Mouse (Mus musculus) limb, embryonic 13.5 days (tissue): ENCODE results near the gene Miga1. TPM values are rescaled to one million over a fixed set of nuclear protein-coding genes. Genes with fewer than 3 reads are reported as not detected.

Experiments
- ATAC-seq: fragments of 200-750 bp; cut with Nextera tagmentation; 2 replicates; pipeline ENCODE4 v1.8.0; 2017; ENCODE audit warnings: low read depth, moderate number of reproducible peaks, moderate TSS enrichment; ENCODE audit not compliant: low FRiP score
- H3K27ac ChIP-seq: fragments of 300-500 bp; sonication (generic); 2 replicates; pipeline ENCODE4 v1.5.1; 2015; ENCODE audit warnings: inconsistent platforms, mild to moderate bottlenecking, moderate library complexity
- H3K27me3 ChIP-seq: fragments of 300-500 bp; sonication (generic); 2 replicates; pipeline ENCODE4 v1.6.1; 2015; ENCODE audit warnings: mild to moderate bottlenecking, inconsistent platforms
- H3K36me3 ChIP-seq: fragments of 300-500 bp; sonication (generic); 2 replicates; pipeline ENCODE4 v1.6.1; 2015; ENCODE audit warnings: inconsistent platforms, mild to moderate bottlenecking, moderate library complexity
- H3K4me1 ChIP-seq: fragments of 300-500 bp; sonication (generic); 2 replicates; pipeline ENCODE4 v1.6.1; 2015; ENCODE audit warnings: inconsistent platforms
- H3K4me2 ChIP-seq: fragments of 300-500 bp; sonication (generic); replicated peaks from 2 replicates; pipeline ENCODE4 v1.6.1; 2015; ENCODE audit warnings: inconsistent platforms, mild to moderate bottlenecking, moderate library complexity
- H3K4me3 ChIP-seq: fragments of 300-500 bp; sonication (generic); 2 replicates; pipeline ENCODE4 v1.5.1; 2015; ENCODE audit warnings: moderate library complexity, mild to moderate bottlenecking, inconsistent platforms
- H3K9ac ChIP-seq: fragments of 300-500 bp; sonication (generic); 2 replicates; pipeline ENCODE4 v1.6.1; 2015; ENCODE audit warnings: mild to moderate bottlenecking, inconsistent platforms
- H3K9me3 ChIP-seq: fragments of 300-500 bp; sonication (generic); 2 replicates; pipeline ENCODE4 v1.6.1; 2016; ENCODE audit warnings: inconsistent platforms
- WGBS: fragments of 180-500 bp; shearing (Covaris S2); methylation state at CpG from one replicate; pipeline ENCODE4 v1.1.7; 2015; 5-methylcytosine and 5-hydroxymethylcytosine counted together
- polyA plus RNA-seq: library from polyadenylated mRNA; unstranded; fragments of >200 nt; fragmentation: Nextera tagmentation; extraction: Ambion mirVana; gene quantifications from 2 replicates; pipeline ENCODE4 v1.2.1, GENCODE M21; 2015

The Miga1 gene
- polyA plus RNA-seq, 1 experiment from 2014 or later = 21.9 TPM

- ATAC-seq = no peak
Measured at GRCm38 (mm10) chr3:152231333-152232100, 108.7 kb downstream of the Miga1 start.

GRCm38 (mm10) chr3:152229271-152229670, 110.9 kb downstream of the Miga1 start:
- Histone ChIP-seq H3K4me2 (no peak overlapping the region), H3K36me3 (peaks cover 81% of the 10 kb centered on the region)

More at GRCm38 (mm10) chr3:152231333-152232100, 108.7 kb downstream of the Miga1 start:
- Histone ChIP-seq H3K4me3 (no peak overlapping the region), H3K9ac (no peak overlapping the region), H3K4me1 (no peaks in the 10 kb centered on the region; the same call in 1 of the 2 replicates), H3K36me3 (peaks cover 70% of the 10 kb centered on the region), H3K27ac (no peak overlapping the region), H3K9me3 (no peaks in the 10 kb centered on the region), H3K27me3 (no peaks in the 10 kb centered on the region), H3K4me2 (no peak overlapping the region)
- WGBS = 44% methylated on average over 6 of the region's 6 CpGs

GRCm38 (mm10) chr3:152228843-152229242, 111.4 kb downstream of the Miga1 start:
- Histone ChIP-seq H3K4me3 (no peak overlapping the region), H3K9me3 (no peaks in the 10 kb centered on the region), H3K27me3 (no peaks in the 10 kb centered on the region), H3K36me3 (peaks cover 81% of the 10 kb centered on the region), H3K27ac (no peak overlapping the region), H3K4me1 (no peaks in the 10 kb centered on the region; the same call in 1 of the 2 replicates), H3K9ac (no peak overlapping the region), H3K4me2 (no peak overlapping the region)
- ATAC-seq = no peak
- WGBS = 93% methylated on average over 7 of the region's 7 CpGs

More at GRCm38 (mm10) chr3:152229271-152229670, 110.9 kb downstream of the Miga1 start:
- no peak overlapping the region for H3K27ac ChIP-seq
- H3K9ac ChIP-seq = no peak overlapping the region
- no peaks in the 10 kb centered on the region for H3K9me3 ChIP-seq
- H3K4me3 ChIP-seq = no peak overlapping the region
- no peak for ATAC-seq
- H3K27me3 ChIP-seq = no peaks in the 10 kb centered on the region
- no peaks in the 10 kb centered on the region; the same call in 1 of the 2 replicates for H3K4me1 ChIP-seq
- WGBS = 91% methylated on average over 5 of the region's 5 CpGs

GRCm38 (mm10) chr3:152225906-152226305, 114.3 kb downstream of the Miga1 start:
- Histone ChIP-seq H3K4me2 (no peak overlapping the region), H3K4me3 (no peak overlapping the region), H3K9me3 (no peaks in the 10 kb centered on the region), H3K27ac (no peak overlapping the region), H3K36me3 (peaks cover 90% of the 10 kb centered on the region), H3K4me1 (no peaks in the 10 kb centered on the region), H3K9ac (no peak overlapping the region), H3K27me3 (no peaks in the 10 kb centered on the region)
- 88% methylated on average over 7 of the region's 7 CpGs for WGBS
- ATAC-seq = no peak

GRCm38 (mm10) chr3:152224918-152225317, 115.3 kb downstream of the Miga1 start:
- H3K27me3 ChIP-seq = no peaks in the 10 kb centered on the region
- H3K36me3 ChIP-seq = peaks cover 91% of the 10 kb centered on the region
- no peaks in the 10 kb centered on the region for H3K9me3 ChIP-seq
- H3K4me1 ChIP-seq = no peaks in the 10 kb centered on the region
- H3K9ac ChIP-seq = no peak overlapping the region
- no peak overlapping the region for H3K4me3 ChIP-seq
- no peak overlapping the region for H3K4me2 ChIP-seq
- H3K27ac ChIP-seq = no peak overlapping the region
- ATAC-seq = no peak

Other genes with a start within 250 kb of the Miga1 start
- gene Gipc2, start 174.2 kb downstream of the Miga1 start, polyA plus RNA-seq = 2.7 and 3.3 TPM in 2 replicates
- 34.2 and 37.2 TPM in 2 replicates for gene Dnajb4, start 130.1 kb downstream of the Miga1 start, polyA plus RNA-seq
- 325 and 338 TPM in 2 replicates for gene Fubp1, start 130.0 kb downstream of the Miga1 start, polyA plus RNA-seq
- 26.0 and 27.9 TPM in 2 replicates for gene Nexn, start 74.1 kb downstream of the Miga1 start, polyA plus RNA-seq
- gene Usp33, start 6.1 kb upstream of the Miga1 start, polyA plus RNA-seq = 44.1 and 50.6 TPM in 2 replicates
- gene Zzz3, start 55.1 kb upstream of the Miga1 start, polyA plus RNA-seq = 46.7 and 49.3 TPM in 2 replicates